9 mouse cellular contexts compared by ENCODE assay signal in genomic region chr9:74909245-74909644, GRCm38 (mm10). TPM values are rescaled to one million over a fixed set of nuclear protein-coding genes. Genes with fewer than 3 reads are reported as not detected.
DNase-seq lines count a peak whose midpoint lies in the region.
"Had no signal": no experiment of that assay in that cellular context is flagged by ENCODE, and none has a peak within 500 bp of the region (broad histone marks: within the 10 kb centered on the region; RNA-seq: fewer than 3 reads in every experiment).

No protein-coding gene starts in this region.

- intact Hi-C loops in heart, postnatal 10 days (cut with DNase I) = loop anchor here (5.0 kb wide), 2 partner anchors 123 to 288 kb away; no protein-coding TSS in a partner anchor

- DNase-seq in cerebellum, adult 8-10 months = peak; percentile 5
- DNase-seq in cerebellum, adult 11-12 months = no peak
- peak; percentile 65 for DNase-seq in ovary, adult 18-20 months (ENCODE audit: low spot score)
- DNase-seq in ovary, postnatal 10 days (ENCODE audit: low spot score) = no peak
- peak; percentile 74 for DNase-seq in heart, postnatal 10 days
- peak; percentile 64 for DNase-seq in urinary bladder, postnatal 14 days (ENCODE audit: low spot score)
- no peak for DNase-seq in layer of hippocampus, postnatal 25 days (ENCODE audit: extremely low spot score in 1 of 2, low spot score in 1 of 2)
- no peak for DNase-seq in frontal cortex, postnatal 10 days (ENCODE audit: low spot score in 2 of 2)

RNA-seq across cellular contexts. Expression of gene Fam214a, which starts 43.4 kb away (rescaled TPM):
- 10 to 100 TPM; 25.9 to 26.5 TPM for total RNA-seq in heart, postnatal 10 days (2021)
- total RNA-seq in layer of hippocampus, postnatal 25 days (2021) = 10 to 100 TPM; 45.3 to 52.1 TPM

RNA-seq across cellular contexts. Expression of gene Onecut1, which starts 47.5 kb away (rescaled TPM):
- not detected for total RNA-seq in heart, postnatal 10 days (2021)
- total RNA-seq in layer of hippocampus, postnatal 25 days (2021) = 1 to 10 TPM in 1 of 2 experiments, under 1 TPM in 1; 0.37 to 1.1 TPM
- total RNA-seq: common myeloid progenitor, adult 5-6 weeks had no signal

Comparison
In these comparisons a context has a peak if more than half of its experiments do, and no peak if none do; other contexts are left out.
1. DNase-seq: peak in cerebellum, adult 8-10 months (single experiment), ovary, adult 18-20 months (single experiment), heart, postnatal 10 days (2 of 2) and urinary bladder, postnatal 14 days (single experiment); none in cerebellum, adult 11-12 months (single experiment), ovary, postnatal 10 days (single experiment), layer of hippocampus, postnatal 25 days (0 of 2) and frontal cortex, postnatal 10 days (0 of 2).